Mouse (Mus musculus) urinary bladder, postnatal 36 days (tissue): ENCODE measurements around the gene Ubxn6.

Experiments
- DNase-seq, 2 experiments: peaks; one replicate each; pipeline ENCODE4 v3.0.0; 2022; ENCODE audit warnings: low spot score in 2 of 2, mixed read lengths in 1 of 2

The Ubxn6 gene

DNA sequence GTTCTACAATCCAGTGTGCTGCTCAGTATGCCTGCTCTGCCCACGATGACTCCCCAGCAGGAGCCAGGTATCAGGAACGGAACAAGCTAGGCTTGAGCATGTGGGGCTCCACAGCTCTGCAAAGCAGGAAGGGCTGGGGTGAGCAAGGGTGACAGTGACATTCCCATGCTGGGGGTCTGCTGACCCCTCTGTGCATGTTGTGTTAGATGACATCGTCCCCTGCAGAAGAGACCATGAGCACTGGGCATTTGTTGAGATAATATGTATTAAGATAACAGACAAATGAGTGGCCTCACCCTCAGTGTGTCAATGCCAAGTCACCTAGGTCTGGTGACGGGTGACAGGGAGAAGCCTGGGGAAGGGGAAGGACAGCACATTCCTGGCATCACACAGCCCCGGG, 49.9 kb downstream of the Ubxn6 start:
- DNase-seq = no peak

DNA sequence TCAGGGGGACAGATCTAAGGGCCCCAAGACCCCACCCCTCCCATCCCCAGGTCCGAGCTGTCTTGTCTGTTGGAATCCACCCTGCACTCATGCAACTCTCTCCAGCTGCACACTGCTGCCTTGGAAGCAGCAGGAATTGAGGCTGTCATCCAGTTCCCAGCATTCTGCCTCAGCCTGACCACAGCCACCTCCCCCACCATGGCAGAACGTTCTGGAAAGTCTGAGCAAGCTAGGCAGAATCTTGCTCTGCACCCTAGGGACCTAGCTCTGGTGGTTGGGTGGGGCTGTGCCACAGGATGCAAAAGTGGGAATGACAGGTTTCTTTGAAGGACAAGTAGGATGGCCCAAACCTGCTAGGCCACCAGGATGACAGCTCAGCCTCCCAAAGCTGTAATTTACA, 50.4 kb downstream of the Ubxn6 start:
- no peak for DNase-seq

DNA sequence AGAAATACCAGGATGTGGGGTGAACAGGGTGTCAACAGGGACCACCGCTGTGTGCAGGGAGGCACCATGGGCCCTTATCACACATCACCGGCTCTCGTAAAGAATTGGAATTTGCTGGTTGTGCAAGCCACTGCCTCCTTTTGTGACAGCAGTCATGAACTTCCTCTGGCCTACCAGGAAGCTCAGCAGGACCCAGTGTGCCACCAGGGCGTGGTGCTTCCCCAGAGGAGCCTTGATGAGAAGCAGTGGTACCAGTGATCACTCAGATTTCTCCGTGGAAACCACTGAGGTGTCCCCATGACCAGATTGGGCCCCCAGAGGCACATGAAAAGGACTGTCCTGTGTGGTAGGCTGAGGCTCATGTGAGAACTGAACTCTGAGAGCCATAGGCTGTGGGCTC, 51.4 kb downstream of the Ubxn6 start:
- DNase-seq = no peak

DNA sequence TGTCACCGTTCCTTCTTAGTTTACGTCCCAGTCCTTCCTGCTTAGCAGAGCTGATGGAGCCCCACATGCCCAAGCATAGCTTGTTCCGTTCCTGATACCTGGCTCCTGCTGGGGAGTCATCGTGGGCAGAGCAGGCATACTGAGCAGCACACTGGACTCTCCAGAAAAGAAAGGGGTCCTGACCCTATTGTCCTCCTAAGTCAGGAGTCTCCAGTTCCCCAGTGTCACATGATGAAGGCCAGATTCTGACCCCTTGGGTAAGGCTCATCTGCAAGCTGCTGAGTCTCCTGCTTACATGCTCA, 51.9 kb downstream of the Ubxn6 start:
- no peak for DNase-seq

DNA sequence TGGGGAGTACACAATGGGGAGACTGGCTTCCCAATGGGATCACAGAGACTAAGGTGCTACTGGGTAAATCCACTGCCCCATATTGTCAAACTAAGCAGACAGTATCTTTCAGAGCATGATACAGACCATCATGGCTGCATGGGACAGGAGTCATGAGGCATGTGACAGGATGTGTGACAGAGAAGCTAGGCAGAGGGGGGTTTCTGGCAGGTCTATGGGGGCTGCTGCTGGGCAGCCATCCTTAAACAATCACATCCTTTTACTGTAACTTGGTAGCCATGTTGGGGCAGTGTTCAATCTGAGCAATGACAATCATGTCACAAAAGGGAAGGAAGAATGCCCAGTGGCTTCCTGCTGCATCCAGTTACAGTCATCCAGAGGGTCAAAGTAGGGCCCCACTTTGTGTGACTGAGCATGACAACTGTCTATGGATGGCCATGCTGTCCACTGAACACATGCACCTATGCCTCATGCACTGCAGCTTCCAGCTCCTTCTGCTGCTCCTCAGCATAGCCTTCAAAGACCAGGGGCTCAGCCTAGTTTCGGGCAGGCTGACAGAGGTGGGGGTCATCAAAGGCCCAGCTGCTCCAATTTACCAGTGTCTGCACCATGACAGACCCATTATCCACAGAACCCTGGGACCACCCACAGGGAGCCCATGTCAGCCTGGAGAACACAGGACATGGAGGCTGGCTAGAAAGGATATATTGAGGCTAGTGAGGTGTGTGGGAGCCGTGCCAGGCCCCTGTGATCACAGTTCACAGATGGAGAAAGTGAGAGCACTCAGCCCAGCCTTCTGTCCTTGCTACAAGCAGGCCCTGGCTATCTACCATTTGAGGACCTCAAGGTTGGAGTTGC, 52.5 kb downstream of the Ubxn6 start:
- DNase-seq = no peak

GRCm38 (mm10) chr17:56021161-56021910, 53.5 kb downstream of the Ubxn6 start:
- no peak for DNase-seq

- no peak for DNase-seq
These were observed 54.3 kb downstream of the Ubxn6 start for GRCm38 (mm10) chr17:56020400-56021084.

GRCm38 (mm10) chr17:56018347-56019131, 56.3 kb downstream of the Ubxn6 start:
- peak; percentile 54 to 57 for DNase-seq

GRCm38 (mm10) chr17:56017848-56018247, 57.0 kb downstream of the Ubxn6 start:
- DNase-seq = no peak
